Mouse (Mus musculus): Measurements from ENCODE around the gene Tmem245. TPM values are rescaled to one million over a fixed set of nuclear protein-coding genes. Genes with fewer than 3 reads are reported as not detected.

Tmem245 gene
- polyA plus RNA-seq, 1 experiment from 2014 or later, result 11.8 TPM

- WGBS, result 85% methylated on average over 4 of the region's 4 CpGs
- H3K27me3 ChIP-seq (ENCODE audit: control insufficient read depth, insufficient read depth, low read length), result no peaks in the 10 kb centered on the region
- no peak overlapping the region for H3K4me2 ChIP-seq (replicated peaks; ENCODE audit: low read depth, low read length)
- no peak for ATAC-seq (ENCODE audit: insufficient number of reproducible peaks, insufficient read depth, low FRiP score, low read depth)
- H3K9ac ChIP-seq (replicated peaks; ENCODE audit: low read depth, low read length), result no peak overlapping the region
- H3K4me1 ChIP-seq (ENCODE audit: control insufficient read depth, insufficient read depth, low read length), result peaks cover 33% of the 10 kb centered on the region
- no peak overlapping the region for H3K4me3 ChIP-seq (ENCODE audit: low read depth, low read length)
- H3K36me3 ChIP-seq (ENCODE audit: control insufficient read depth, insufficient read depth, low read length), result no peaks in the 10 kb centered on the region; the same call in 1 of the 2 replicates
- no peaks in the 10 kb centered on the region for H3K9me3 ChIP-seq (ENCODE audit: control insufficient read depth, low read depth, low read length)
- no peak overlapping the region for H3K27ac ChIP-seq (ENCODE audit: low read length)
Measured at GRCm38 (mm10) chr4:56941481-56941880, 5.8 kb downstream of the Tmem245 start.

DNA sequence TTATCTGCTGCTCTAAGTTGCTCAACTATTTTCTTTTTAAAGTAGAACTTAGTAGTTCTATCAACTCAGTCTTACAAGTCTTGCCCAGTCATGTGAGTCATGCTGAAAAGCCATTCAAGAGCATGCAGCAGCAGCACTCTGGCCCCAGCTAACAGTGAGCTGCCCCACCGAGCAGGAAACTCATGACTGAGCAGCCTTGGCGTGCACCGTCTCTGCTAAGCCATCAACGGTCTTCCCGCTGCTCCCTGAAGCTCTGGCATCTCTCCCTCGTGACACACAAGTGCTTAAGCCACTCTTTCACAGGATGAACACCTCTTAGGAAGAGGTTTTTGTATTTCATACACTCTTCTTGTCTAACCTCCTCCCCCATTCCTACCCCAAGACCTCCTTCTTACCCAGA is 10.1 kb downstream of the Tmem245 start:
- no peak overlapping the region for H3K4me3 ChIP-seq (ENCODE audit: low read depth, low read length)
- H3K36me3 ChIP-seq (ENCODE audit: control insufficient read depth, insufficient read depth, low read length), result peaks cover 15% of the 10 kb centered on the region
- H3K4me1 ChIP-seq (ENCODE audit: control insufficient read depth, insufficient read depth, low read length), result 0 out of 2 replicates have a peak, but pooled peaks cover 6% of the 10 kb centered on the region
- H3K4me2 ChIP-seq (replicated peaks; ENCODE audit: low read depth, low read length), result no peak overlapping the region
- no peaks in the 10 kb centered on the region for H3K9me3 ChIP-seq (ENCODE audit: control insufficient read depth, low read depth, low read length)
- WGBS, result 64% methylated on average over 6 of the region's 6 CpGs
- H3K27me3 ChIP-seq (ENCODE audit: control insufficient read depth, insufficient read depth, low read length), result no peaks in the 10 kb centered on the region
- no peak overlapping the region for H3K9ac ChIP-seq (replicated peaks; ENCODE audit: low read depth, low read length)
- no peak overlapping the region for H3K27ac ChIP-seq (ENCODE audit: low read length)
- no peak for ATAC-seq (ENCODE audit: insufficient number of reproducible peaks, insufficient read depth, low FRiP score, low read depth)

DNA sequence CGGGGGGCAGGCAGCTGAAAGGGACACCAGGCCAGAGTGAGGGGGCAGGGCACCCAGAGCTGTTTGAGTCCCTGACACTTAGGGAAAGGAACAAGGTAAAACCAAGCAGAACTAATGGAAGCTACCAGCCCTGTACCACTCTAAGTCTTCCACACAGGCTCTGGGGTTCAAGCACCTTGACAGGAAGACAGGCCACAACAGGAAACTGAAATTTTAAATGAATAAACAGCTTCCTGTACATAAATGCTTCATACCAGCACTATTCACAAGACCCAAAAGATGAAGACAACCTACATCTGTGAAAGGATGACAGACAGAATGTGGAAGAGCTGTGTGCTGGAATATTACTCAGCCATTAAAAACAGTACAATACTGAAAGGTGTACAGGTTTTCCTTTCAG is 11.9 kb downstream of the Tmem245 start:
- no peaks in the 10 kb centered on the region for H3K9me3 ChIP-seq (ENCODE audit: control insufficient read depth, low read depth, low read length)
- no peaks in the 10 kb centered on the region for H3K27me3 ChIP-seq (ENCODE audit: control insufficient read depth, insufficient read depth, low read length)
- H3K27ac ChIP-seq (ENCODE audit: low read length), result no peak overlapping the region
- WGBS, result no CpG with 5 or more reads among the region's 1 CpGs
- no peak overlapping the region for H3K9ac ChIP-seq (replicated peaks; ENCODE audit: low read depth, low read length)
- no peak overlapping the region for H3K4me2 ChIP-seq (replicated peaks; ENCODE audit: low read depth, low read length)
- 0 out of 2 replicates have a peak, but pooled peaks cover 2% of the 10 kb centered on the region for H3K4me1 ChIP-seq (ENCODE audit: control insufficient read depth, insufficient read depth, low read length)
- no peak for ATAC-seq (ENCODE audit: insufficient number of reproducible peaks, insufficient read depth, low FRiP score, low read depth)
- peaks cover 20% of the 10 kb centered on the region for H3K36me3 ChIP-seq (ENCODE audit: control insufficient read depth, insufficient read depth, low read length)
- H3K4me3 ChIP-seq (ENCODE audit: low read depth, low read length), result no peak overlapping the region

DNA sequence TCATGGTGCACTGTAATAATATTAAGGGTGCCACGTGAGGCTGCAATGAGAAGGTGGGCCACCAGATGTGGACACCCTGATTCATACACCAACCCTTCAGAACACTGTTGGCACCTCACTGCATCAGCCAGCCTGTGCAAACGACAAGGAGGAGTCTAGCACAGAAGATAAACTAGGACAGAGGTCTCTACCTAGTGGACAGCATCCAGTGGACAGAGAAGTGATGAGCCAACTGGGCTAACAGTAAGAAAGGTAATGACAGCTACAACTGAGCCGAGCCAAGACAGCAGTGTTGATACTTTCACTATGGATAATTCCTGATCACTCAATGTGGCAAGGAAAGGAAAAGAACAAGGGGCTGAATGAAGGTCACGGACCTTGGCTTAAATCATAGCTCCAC is 14.1 kb downstream of the Tmem245 start:
- WGBS, result 91% methylated on average over 4 of the region's 4 CpGs
- ATAC-seq (ENCODE audit: insufficient number of reproducible peaks, insufficient read depth, low FRiP score, low read depth), result no peak
- Histone ChIP-seq H3K4me1 (ENCODE audit: control insufficient read depth, insufficient read depth, low read length) (no peaks in the 10 kb centered on the region), H3K27ac (ENCODE audit: low read length) (no peak overlapping the region), H3K9ac (replicated peaks; ENCODE audit: low read depth, low read length) (no peak overlapping the region), H3K4me3 (ENCODE audit: low read depth, low read length) (no peak overlapping the region), H3K9me3 (ENCODE audit: control insufficient read depth, low read depth, low read length) (no peaks in the 10 kb centered on the region), H3K4me2 (replicated peaks; ENCODE audit: low read depth, low read length) (no peak overlapping the region), H3K27me3 (ENCODE audit: control insufficient read depth, insufficient read depth, low read length) (no peaks in the 10 kb centered on the region), H3K36me3 (ENCODE audit: control insufficient read depth, insufficient read depth, low read length) (peaks cover 27% of the 10 kb centered on the region)

- no peaks in the 10 kb centered on the region for H3K27me3 ChIP-seq (ENCODE audit: control insufficient read depth, insufficient read depth, low read length)
- ATAC-seq (ENCODE audit: insufficient number of reproducible peaks, insufficient read depth, low FRiP score, low read depth), result no peak
- H3K9ac ChIP-seq (replicated peaks; ENCODE audit: low read depth, low read length), result no peak overlapping the region
- H3K4me1 ChIP-seq (ENCODE audit: control insufficient read depth, insufficient read depth, low read length), result no peaks in the 10 kb centered on the region
- no peak overlapping the region for H3K27ac ChIP-seq (ENCODE audit: low read length)
- WGBS, result 65% methylated on average over 7 of the region's 7 CpGs
- no peak overlapping the region for H3K4me3 ChIP-seq (ENCODE audit: low read depth, low read length)
- H3K4me2 ChIP-seq (replicated peaks; ENCODE audit: low read depth, low read length), result no peak overlapping the region
- H3K9me3 ChIP-seq (ENCODE audit: control insufficient read depth, low read depth, low read length), result no peaks in the 10 kb centered on the region
- H3K36me3 ChIP-seq (ENCODE audit: control insufficient read depth, insufficient read depth, low read length), result peaks cover 32% of the 10 kb centered on the region
Measured at GRCm38 (mm10) chr4:56932096-56932495, 15.1 kb downstream of the Tmem245 start.

DNA sequence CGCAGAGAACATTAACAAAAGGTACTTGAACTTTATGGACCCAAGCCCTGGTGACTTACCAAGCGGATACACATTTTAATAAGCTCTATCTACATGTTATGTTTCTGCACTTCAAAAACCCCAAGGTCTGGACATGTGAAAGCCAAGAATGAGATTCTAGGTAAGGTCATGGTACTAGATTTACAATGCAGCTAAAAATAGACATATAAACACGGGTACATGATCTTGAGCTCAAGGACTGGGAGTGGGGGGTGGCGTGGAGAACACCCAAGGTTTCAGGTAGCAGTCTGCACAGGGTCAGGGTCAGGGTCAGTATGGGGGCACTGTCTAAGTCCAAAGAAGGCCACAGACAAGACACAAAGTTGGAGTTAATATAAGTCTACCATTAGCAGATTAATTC is 16.9 kb downstream of the Tmem245 start:
- ATAC-seq (ENCODE audit: insufficient number of reproducible peaks, insufficient read depth, low FRiP score, low read depth), result no peak
- peaks cover 31% of the 10 kb centered on the region for H3K36me3 ChIP-seq (ENCODE audit: control insufficient read depth, insufficient read depth, low read length)
- H3K27ac ChIP-seq (ENCODE audit: low read length), result no peak overlapping the region

DNA sequence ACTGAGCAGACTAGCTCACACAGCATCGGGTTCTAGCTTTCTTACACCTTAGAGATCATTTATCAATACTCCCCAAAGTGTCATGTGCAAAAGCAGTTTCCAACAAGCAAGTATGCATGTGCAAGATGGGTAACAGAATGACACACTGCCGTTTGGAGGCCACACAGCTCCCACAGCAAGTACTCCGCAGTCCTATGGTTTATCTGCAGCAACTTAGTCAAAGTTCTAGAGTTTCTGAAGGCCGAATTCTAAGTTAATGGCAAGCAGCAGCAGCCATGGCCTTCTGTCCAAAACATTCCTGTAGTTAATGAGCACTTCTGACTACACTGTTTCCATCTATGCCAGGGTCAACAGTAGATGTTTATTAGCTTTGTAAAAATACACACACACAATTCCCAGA is 20.3 kb downstream of the Tmem245 start:
- no peaks in the 10 kb centered on the region for H3K4me1 ChIP-seq (ENCODE audit: control insufficient read depth, insufficient read depth, low read length)
- H3K27me3 ChIP-seq (ENCODE audit: control insufficient read depth, insufficient read depth, low read length), result no peaks in the 10 kb centered on the region
- no peak overlapping the region for H3K4me2 ChIP-seq (replicated peaks; ENCODE audit: low read depth, low read length)
- H3K27ac ChIP-seq (ENCODE audit: low read length), result no peak overlapping the region
- no peaks in the 10 kb centered on the region for H3K9me3 ChIP-seq (ENCODE audit: control insufficient read depth, low read depth, low read length)
- ATAC-seq (ENCODE audit: insufficient number of reproducible peaks, insufficient read depth, low FRiP score, low read depth), result no peak
- peaks cover 49% of the 10 kb centered on the region for H3K36me3 ChIP-seq (ENCODE audit: control insufficient read depth, insufficient read depth, low read length)
- WGBS, result 82% methylated on average over 4 of the region's 4 CpGs
- H3K4me3 ChIP-seq (ENCODE audit: low read depth, low read length), result no peak overlapping the region
- no peak overlapping the region for H3K9ac ChIP-seq (replicated peaks; ENCODE audit: low read depth, low read length)

More for the DNA sequence above, 16.9 kb downstream of the Tmem245 start:
- H3K4me1 ChIP-seq (ENCODE audit: control insufficient read depth, insufficient read depth, low read length), result no peaks in the 10 kb centered on the region
- WGBS, result 80% methylated on average over 4 of the region's 4 CpGs
- no peaks in the 10 kb centered on the region for H3K27me3 ChIP-seq (ENCODE audit: control insufficient read depth, insufficient read depth, low read length)
- H3K4me2 ChIP-seq (replicated peaks; ENCODE audit: low read depth, low read length), result no peak overlapping the region
- no peaks in the 10 kb centered on the region for H3K9me3 ChIP-seq (ENCODE audit: control insufficient read depth, low read depth, low read length)
- H3K9ac ChIP-seq (replicated peaks; ENCODE audit: low read depth, low read length), result no peak overlapping the region
- no peak overlapping the region for H3K4me3 ChIP-seq (ENCODE audit: low read depth, low read length)

DNA sequence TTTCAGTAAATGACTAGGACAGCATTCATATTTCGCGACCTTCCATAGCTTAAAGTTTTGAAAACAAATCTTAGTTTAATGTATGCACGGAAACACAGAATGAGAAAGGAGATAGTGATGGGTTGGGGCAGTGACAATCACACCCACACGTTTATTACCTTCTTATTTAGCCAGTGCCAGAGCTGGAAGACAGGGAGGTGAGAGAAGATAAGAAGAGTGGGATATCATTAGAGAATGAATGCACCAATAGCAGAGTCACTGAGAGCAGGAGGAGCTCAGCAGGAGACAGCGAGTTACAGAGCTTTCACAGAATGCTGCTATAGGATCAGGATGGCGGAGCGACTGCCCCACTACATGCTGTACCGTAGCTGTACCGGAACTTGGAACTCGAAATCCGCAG is 25.0 kb downstream of the Tmem245 start:
- H3K4me2 ChIP-seq (replicated peaks; ENCODE audit: low read depth, low read length), result no peak overlapping the region
- ATAC-seq (ENCODE audit: insufficient number of reproducible peaks, insufficient read depth, low FRiP score, low read depth), result no peak
- H3K27ac ChIP-seq (ENCODE audit: low read length), result no peak overlapping the region
- H3K27me3 ChIP-seq (ENCODE audit: control insufficient read depth, insufficient read depth, low read length), result no peaks in the 10 kb centered on the region
- no peaks in the 10 kb centered on the region for H3K4me1 ChIP-seq (ENCODE audit: control insufficient read depth, insufficient read depth, low read length)
- H3K9me3 ChIP-seq (ENCODE audit: control insufficient read depth, low read depth, low read length), result no peaks in the 10 kb centered on the region
- peaks cover 41% of the 10 kb centered on the region for H3K36me3 ChIP-seq (ENCODE audit: control insufficient read depth, insufficient read depth, low read length)
- 95% methylated on average over 11 of the region's 11 CpGs for WGBS
- no peak overlapping the region for H3K9ac ChIP-seq (replicated peaks; ENCODE audit: low read depth, low read length)
- H3K4me3 ChIP-seq (ENCODE audit: low read depth, low read length), result no peak overlapping the region

- Histone ChIP-seq H3K27me3 (ENCODE audit: control insufficient read depth, insufficient read depth, low read length) (no peaks in the 10 kb centered on the region), H3K27ac (ENCODE audit: low read length) (no peak overlapping the region), H3K4me2 (replicated peaks; ENCODE audit: low read depth, low read length) (no peak overlapping the region), H3K9me3 (ENCODE audit: control insufficient read depth, low read depth, low read length) (no peaks in the 10 kb centered on the region), H3K4me3 (ENCODE audit: low read depth, low read length) (no peak overlapping the region), H3K36me3 (ENCODE audit: control insufficient read depth, insufficient read depth, low read length) (peaks cover 43% of the 10 kb centered on the region), H3K9ac (replicated peaks; ENCODE audit: low read depth, low read length) (no peak overlapping the region), H3K4me1 (ENCODE audit: control insufficient read depth, insufficient read depth, low read length) (no peaks in the 10 kb centered on the region)
- ATAC-seq (ENCODE audit: insufficient number of reproducible peaks, insufficient read depth, low FRiP score, low read depth), result no peak
- 86% methylated on average over 15 of the region's 15 CpGs for WGBS
Measured at GRCm38 (mm10) chr4:56915732-56916325, 31.4 kb downstream of the Tmem245 start.

Measured in stomach, embryonic 14.5 days (tissue).